Mouse (Mus musculus): ENCODE results near the gene Dynlt3.

GRCm38 (mm10) chrX:9699815-9700214, 37.0 kb upstream of the Dynlt3 start:
- TF ChIP-seq EP300 (IDR thresholded peaks at IDR 0.05; ENCODE audit: low read depth) (no peak), CTCF (IDR thresholded peaks at IDR 0.05; ENCODE audit: low read depth) (no peak)

Measured in liver, embryonic 14.5 days (tissue).